Mouse (Mus musculus) left cerebral cortex, adult 9 months (tissue): ENCODE results near the gene Hes1.
"Not testable (repeated sequence)": the region's sequence is repeated elsewhere in the genome, so short reads cannot be mapped to it uniquely, and the experiment has no call there.

ENCODE experiments used
- DNase-seq, 2 experiments: peaks; one replicate each; pipeline ENCODE4 v3.0.0; 2022; ENCODE audit warnings: low spot score in 2 of 2

Hes1 gene

DNA sequence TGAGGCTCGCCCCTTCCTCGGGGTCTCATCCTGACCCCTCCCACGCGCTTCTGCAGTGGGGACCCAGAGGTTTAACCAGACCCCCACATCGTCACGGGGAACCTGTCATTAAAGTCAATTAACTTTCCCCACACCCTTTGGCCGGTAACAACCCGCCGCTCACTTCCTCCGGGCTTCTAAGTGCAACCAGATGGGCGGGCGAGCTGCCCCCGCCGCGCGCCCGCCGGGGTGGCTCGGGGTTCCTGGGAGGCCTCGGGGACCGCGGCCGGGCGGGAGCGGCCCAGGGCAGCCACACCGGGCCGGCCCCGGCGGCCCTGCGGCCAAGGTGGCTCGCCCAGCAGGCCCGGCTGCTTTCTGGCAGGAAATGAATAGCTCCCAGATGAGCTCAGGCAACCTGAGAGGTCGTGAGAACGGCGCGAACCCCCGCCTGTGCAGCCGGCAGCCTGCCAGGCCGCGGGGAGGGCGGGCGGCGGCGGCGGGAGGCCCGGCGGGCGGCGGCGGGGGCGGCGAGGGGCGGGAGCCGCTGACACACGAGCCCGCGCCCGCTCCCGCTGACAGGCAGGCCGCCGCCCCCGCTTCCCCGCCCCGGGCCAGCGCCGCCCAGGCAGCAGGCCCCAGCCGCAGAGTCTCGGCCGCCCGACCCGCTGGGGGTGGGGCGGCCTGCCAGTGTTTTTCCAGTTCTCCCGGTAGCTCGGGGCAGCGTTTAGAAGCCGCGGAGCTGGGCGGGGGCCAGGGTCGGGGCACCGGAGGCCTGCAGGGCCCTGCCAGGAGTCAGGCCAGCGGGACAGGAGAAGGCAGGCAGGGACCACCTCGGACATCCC, 6.0 kb downstream of the Hes1 start:
- DNase-seq = peak in 1 of 2 experiments; percentile 60

DNA sequence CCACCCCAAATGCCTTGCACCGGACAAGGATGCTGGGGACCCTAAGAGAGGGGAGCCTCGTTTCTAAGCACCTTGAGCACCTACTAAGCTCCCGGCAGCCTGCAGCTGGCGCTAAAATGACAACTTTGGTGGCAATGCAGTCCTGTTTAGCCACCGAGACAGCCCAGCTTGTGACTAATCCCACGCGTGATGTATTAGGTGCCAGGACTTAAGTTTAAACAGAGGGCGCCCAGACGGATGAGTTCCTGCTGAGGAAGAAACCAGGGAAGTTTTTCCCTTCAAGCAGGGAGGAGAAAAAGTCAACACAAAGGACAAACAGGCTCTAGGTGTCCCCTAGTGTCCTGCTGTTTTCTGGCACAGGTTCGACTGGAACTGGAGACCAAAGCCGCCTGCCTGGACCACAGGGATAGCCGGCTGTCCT, 6.6 kb downstream of the Hes1 start:
- peak in 1 of 2 experiments; percentile 49 for DNase-seq

- no peak for DNase-seq
Observed at GRCm38 (mm10) chr16:30073317-30073716, 9.1 kb downstream of the Hes1 start.

DNA sequence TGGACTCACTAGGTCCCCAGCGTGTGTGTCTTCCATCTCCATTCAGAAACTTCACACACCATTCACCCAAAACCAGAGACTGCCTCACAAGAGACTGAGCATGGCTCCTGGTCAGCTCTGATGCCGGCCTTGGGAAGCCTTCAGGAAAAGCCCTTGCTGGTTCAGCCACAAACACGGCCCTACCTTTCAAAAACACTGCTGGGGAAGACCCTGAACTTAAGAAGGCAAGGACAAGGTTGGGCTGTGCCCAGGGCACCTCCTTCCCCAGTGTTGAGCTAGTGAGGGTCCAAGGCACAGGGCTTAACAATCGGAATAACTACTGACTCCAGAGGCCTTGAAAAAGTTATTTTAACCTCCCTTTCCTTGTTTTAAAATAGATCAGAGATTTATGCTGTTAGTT, 17.3 kb downstream of the Hes1 start:
- DNase-seq = no peak

DNA sequence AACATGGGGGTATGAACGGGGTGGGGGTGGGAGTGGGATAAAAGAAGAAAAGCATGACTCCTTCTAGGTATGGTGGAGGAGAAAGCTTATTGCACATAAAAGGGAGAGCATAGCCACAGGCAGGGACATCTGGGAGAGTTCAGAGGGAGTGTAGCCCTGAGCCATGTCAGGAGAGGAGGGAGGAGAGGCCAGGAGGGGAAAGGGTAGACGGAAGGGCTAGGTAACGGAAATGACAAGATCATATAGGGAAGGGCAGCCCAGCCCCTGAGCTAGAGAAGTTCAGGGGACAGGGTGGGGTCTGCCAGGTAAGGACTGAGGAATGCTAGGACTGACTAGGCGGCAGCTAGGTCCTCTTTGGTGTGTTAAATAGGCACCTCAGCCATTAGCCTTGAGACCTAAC, 17.8 kb downstream of the Hes1 start:
- DNase-seq = no peak

DNA sequence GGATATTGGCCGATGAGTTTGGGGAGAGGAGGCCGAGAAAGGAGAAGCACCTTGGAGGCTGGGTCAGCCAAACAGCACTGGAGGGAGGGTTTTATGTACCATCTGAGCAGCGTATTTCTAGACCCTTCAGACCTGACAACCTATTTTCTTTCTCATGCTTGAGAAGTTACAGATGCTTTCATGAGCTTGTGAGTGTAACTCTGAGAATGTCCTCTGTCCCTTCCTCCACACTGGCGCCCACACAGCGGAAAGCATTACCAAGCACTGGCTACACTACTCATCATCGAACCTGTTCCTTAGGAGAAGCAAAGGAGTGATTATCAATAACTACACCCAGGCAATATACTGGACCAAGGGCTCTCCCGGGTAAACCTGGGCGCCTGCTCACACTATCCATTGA, 18.8 kb downstream of the Hes1 start:
- DNase-seq = no peak

- no peak for DNase-seq
Observed at GRCm38 (mm10) chr16:30083536-30083935, 19.4 kb downstream of the Hes1 start.

DNA sequence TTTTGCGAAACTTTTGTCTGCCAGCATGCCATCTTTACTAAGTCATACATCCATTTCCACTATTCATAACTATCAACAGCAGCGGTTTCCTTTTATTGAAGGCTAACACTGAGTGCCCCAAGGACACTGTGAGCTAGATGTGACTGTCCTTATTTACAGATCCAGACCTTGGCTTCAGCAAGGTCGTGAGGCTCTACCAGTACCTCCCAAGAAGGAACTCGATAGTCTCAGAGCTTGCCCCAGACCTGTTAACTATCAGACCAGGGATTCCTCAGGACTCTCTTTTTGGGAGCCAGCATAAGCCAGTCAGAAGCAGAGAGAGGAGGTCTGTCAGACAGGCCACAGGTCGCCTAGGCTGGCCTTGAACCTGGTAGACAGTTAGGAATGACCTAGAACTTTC, 24.5 kb downstream of the Hes1 start:
- DNase-seq = no peak

- DNase-seq = no peak
Observed at GRCm38 (mm10) chr16:30090200-30090865, 26.1 kb downstream of the Hes1 start.

DNA sequence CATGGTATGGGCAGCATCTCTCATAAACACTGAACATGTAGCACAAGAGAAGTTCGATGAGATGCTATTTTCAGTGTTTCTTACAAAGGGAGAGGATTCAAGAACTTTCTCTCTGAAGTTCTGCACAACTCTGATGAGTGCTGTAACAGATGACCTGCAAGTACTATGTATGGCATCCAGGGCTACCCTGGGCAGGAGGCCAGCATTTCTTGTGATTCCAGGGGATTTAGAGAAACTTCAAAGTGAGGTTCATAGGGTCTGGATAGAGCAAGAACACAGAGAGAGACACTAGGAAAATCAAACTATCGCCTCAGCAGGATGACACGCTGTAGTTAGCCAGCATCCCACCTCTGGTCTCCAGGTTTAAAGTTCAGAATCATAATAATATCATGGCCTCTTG, 31.9 kb downstream of the Hes1 start:
- DNase-seq = no peak

DNA sequence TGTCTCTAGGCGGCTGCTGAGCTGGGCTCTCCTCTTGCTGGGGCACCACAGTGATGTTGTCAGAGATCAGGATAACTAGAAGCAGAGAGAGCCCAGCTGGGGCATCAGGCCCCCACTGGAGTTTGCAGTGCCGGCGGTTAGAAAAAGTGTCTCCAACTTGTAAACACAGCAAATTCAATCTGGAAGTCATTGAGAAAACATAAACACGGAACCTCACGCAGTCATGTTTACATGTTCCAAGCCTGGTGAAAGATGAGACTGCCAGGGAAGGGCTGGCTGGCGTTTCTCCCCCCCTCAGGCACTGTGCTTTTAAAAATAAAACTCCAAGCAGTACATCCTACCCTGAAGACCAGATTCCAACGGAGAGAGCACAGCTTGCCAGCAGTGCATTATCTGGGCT, 32.3 kb downstream of the Hes1 start:
- no peak for DNase-seq

GRCm38 (mm10) chr16:30099124-30099523, 34.9 kb downstream of the Hes1 start:
- no peak for DNase-seq

GRCm38 (mm10) chr16:30102149-30102915, 38.1 kb downstream of the Hes1 start:
- no peak for DNase-seq

- no peak for DNase-seq
Observed at GRCm38 (mm10) chr16:30102982-30103381, 38.8 kb downstream of the Hes1 start.

DNA sequence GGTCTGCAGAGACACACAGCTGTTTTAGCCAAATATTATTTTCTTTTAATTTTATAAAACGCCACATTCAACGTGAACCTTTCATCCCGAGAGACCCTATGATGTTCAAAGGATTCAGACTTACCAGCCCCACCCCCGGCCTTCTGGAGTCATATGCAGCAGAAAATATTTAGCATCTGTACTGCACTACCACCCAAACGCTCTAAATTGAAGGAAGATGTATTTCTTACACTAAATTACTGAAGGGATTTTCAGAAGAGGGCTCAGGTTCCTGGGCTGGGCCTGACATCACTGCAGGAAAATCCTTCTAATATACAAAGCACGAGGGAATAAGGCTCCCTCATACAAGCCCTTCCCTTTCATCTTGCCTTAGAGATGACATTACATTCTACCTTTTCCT, 39.3 kb downstream of the Hes1 start:
- DNase-seq = no peak

- no peak for DNase-seq
Observed at GRCm38 (mm10) chr16:30104363-30104762, 40.2 kb downstream of the Hes1 start.

GRCm38 (mm10) chr16:30105476-30105875, 41.3 kb downstream of the Hes1 start:
- no peak for DNase-seq

- DNase-seq = not testable (repeated sequence)
Observed at GRCm38 (mm10) chr16:30108167-30108566, 44.0 kb downstream of the Hes1 start.

GRCm38 (mm10) chr16:30110466-30110865, 46.3 kb downstream of the Hes1 start:
- no peak for DNase-seq

DNA sequence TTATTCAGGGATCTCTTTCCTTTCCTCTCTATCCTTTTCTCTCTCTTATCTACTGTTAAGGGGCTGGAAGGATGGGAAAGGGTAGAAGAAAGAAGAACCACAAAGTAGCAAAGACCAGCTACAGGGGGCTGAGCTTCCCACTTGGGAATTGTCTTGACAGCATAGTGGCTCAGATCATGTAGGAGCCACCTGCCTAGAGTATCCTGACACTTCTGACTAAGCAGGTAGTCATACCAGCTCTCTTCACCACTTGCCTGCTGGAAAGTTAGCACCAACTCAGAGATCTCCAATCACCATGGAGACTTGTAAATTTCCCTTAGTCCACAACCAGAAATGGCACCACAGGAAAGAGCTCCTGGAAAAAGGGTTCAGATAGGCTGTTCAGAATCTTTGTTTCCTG, 46.9 kb downstream of the Hes1 start:
- no peak for DNase-seq

- DNase-seq = no peak
Observed at GRCm38 (mm10) chr16:30111566-30111965, 47.4 kb downstream of the Hes1 start.

- DNase-seq = no peak
Observed at GRCm38 (mm10) chr16:30113170-30113569, 49.0 kb downstream of the Hes1 start.

DNA sequence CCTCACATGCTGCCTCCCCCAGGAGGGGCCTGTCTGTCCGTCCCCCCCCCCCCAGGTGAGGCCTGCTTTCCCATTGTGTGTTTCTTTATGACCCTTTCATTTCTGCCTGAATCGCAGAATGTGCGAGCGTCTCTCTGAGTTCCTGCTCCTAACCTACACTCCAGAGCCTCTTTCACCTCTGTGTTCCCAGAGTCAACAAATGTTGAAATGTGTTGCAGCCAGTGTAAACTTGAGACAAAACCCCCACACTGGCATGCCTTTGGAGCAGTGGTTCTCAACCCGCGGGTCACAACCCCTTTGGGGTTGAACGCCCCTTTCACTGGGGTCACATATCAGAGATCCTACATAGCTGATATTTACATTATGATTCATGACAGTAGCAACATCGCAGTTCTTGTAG, 49.6 kb downstream of the Hes1 start:
- DNase-seq = no peak
